Mouse (Mus musculus) olfactory bulb, adult 2 months (tissue): ENCODE results near the gene Ube2a. TPM values are rescaled to one million over a fixed set of nuclear protein-coding genes. Genes with fewer than 3 reads are reported as not detected.

Source experiments
- H3K27ac ChIP-seq: fragments of 200-500 bp; 2 replicates; pipeline ENCODE4 v1.5.1; 2012; ENCODE audit warnings: low read depth, low read length; ENCODE audit not compliant: insufficient read depth
- H3K4me1 ChIP-seq: fragments of 200-500 bp; 2 replicates; pipeline ENCODE4 v1.6.1; 2012; ENCODE audit warnings: low read length; ENCODE audit not compliant: control insufficient read depth, insufficient read depth
- H3K4me3 ChIP-seq: fragments of 200-500 bp; 2 replicates; pipeline ENCODE4 v1.5.1; 2012; ENCODE audit warnings: mild to moderate bottlenecking, low read depth, low read length, moderate library complexity; ENCODE audit not compliant: insufficient read depth
- CTCF ChIP-seq: fragments of 200-500 bp; IDR thresholded peaks from 2 replicates; pipeline ENCODE4 v1.5.1; 2012; ENCODE audit warnings: low read depth, mild to moderate bottlenecking, low read length, moderate library complexity; ENCODE audit not compliant: insufficient read depth
- POLR2A ChIP-seq: fragments of 200-500 bp; IDR thresholded peaks from 2 replicates; pipeline ENCODE4 v1.6.1; 2012; ENCODE audit warnings: mild to moderate bottlenecking, low read depth, low read length, moderate library complexity; ENCODE audit not compliant: insufficient read depth
- WGBS: fragments of 180-500 bp; shearing (Covaris S2); methylation state at CpG from one replicate; pipeline ENCODE4 v1.1.7; 2018; 5-methylcytosine and 5-hydroxymethylcytosine counted together
- polyA plus RNA-seq: library from polyadenylated mRNA; stranded (reverse); fragments of >200 nt; gene quantifications from 2 replicates; pipeline ENCODE4 v1.2.4, GENCODE M21; 2012; ENCODE audit warnings: low replicate concordance; ENCODE audit not compliant: missing spikeins, insufficient read depth, insufficient read length

Ube2a gene
- polyA plus RNA-seq, 1 experiment, result not detected

- WGBS, result 85% methylated on average over 4 of the region's 4 CpGs
- H3K27ac ChIP-seq, result no peak overlapping the region
- no peak overlapping the region for H3K4me3 ChIP-seq
- TF ChIP-seq POLR2A (no peak), CTCF (no peak)
- no peaks in the 10 kb centered on the region for H3K4me1 ChIP-seq
Observed at GRCm38 (mm10) chrX:36921346-36921745, 47.6 kb downstream of the Ube2a start.

GRCm38 (mm10) chrX:36928791-36929190, 55.1 kb downstream of the Ube2a start:
- no peak overlapping the region for H3K27ac ChIP-seq
- TF ChIP-seq CTCF (no peak), POLR2A (no peak)
- no peak overlapping the region for H3K4me3 ChIP-seq
- 83% methylated on average over 4 of the region's 4 CpGs for WGBS
- peaks cover 10% of the 10 kb centered on the region for H3K4me1 ChIP-seq

- H3K4me3 ChIP-seq, result no peak overlapping the region
Observed at GRCm38 (mm10) chrX:36929694-36930093, 56.0 kb downstream of the Ube2a start.

GRCm38 (mm10) chrX:36930574-36930973, 56.9 kb downstream of the Ube2a start:
- Histone ChIP-seq H3K27ac (no peak overlapping the region), H3K4me1 (peaks cover 10% of the 10 kb centered on the region), H3K4me3 (no peak overlapping the region)
- no peak for TF ChIP-seq CTCF
- TF ChIP-seq POLR2A, result no peak
- 39% methylated on average over 1 of the region's 1 CpGs for WGBS

More at GRCm38 (mm10) chrX:36929694-36930093, 56.0 kb downstream of the Ube2a start:
- no peak for TF ChIP-seq CTCF
- TF ChIP-seq POLR2A, result no peak
- 69% methylated on average over 4 of the region's 4 CpGs for WGBS
- Histone ChIP-seq H3K4me1 (peaks cover 10% of the 10 kb centered on the region), H3K27ac (no peak overlapping the region)

Other genes starting within 250 kb of the Ube2a start
- gene Akap17b, start 228.5 kb upstream of the Ube2a start, polyA plus RNA-seq, result not detected in 2 replicates
- gene Slc25a43, start 130.2 kb upstream of the Ube2a start, polyA plus RNA-seq, result not detected in 2 replicates
- gene Slc25a5, start 78.2 kb upstream of the Ube2a start, polyA plus RNA-seq, result 502 TPM in 1 of 2 replicates, not detected in the other
- gene C330007P06Rik, start 211 bp downstream of the Ube2a start, polyA plus RNA-seq, result not detected in 2 replicates
- gene Nkrf, start 29.0 kb downstream of the Ube2a start, polyA plus RNA-seq, result not detected in 2 replicates
- gene Sept6, start 117.9 kb downstream of the Ube2a start, polyA plus RNA-seq, result not detected in 2 replicates
- gene Sowahd, start 174.9 kb downstream of the Ube2a start, polyA plus RNA-seq, result not detected in 2 replicates
- not detected in 2 replicates for gene Rpl39, start 211.5 kb downstream of the Ube2a start, polyA plus RNA-seq
- not detected in 2 replicates for gene Upf3b, start 236.4 kb downstream of the Ube2a start, polyA plus RNA-seq